Mouse (Mus musculus) embryo, embryonic 10.5 days (tissue): ENCODE results near the gene Il16.
A peak's percentile ranks its signal among the peaks of the same experiment; 100 is the strongest.

Experiments used
- DNase-seq: peaks from one replicate; pipeline ENCODE4 v3.0.0-alpha.2; 2015; ENCODE audit warnings: low spot score

Gene Il16

DNA sequence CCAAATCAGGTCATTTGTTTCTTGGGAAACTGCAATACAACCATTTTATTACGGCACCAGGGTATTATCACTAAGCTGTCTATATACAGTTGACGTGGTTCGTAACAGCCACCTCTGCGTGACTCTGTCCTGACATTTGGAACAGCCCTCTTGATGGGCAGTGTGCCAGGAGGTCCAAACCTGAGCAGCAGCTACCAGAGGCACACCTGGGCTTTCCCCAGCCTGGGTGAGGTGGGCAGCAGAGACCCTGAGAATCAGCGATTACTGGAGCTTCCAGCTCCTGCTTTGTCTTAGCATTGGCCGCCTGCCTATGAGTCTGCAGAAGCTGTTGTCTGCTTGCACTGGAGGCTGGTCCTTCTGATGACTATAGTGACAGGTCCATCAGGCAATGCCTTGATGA is 101.9 kb downstream of the Il16 start:
- DNase-seq, result no peak

DNA sequence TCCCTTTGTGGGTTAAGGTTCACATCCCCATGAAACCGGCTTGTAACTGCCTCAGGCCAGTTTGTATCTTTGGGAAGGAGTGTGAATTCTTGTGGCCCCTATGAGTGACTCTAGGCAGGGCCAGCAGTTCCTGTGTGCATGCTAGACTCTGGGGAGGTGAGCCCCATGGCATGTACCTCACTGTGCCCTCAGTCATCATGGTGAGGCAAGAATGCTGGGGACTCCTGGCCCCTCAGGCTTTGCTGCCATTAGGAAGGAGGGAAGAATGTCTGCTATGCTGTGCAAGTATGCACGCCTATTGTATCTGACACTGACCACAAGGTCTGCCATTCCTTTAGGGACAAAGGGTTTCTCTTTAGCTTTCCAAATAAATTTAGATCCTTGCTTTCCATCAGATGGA is 104.4 kb downstream of the Il16 start:
- DNase-seq, result peak; percentile 8

GRCm38 (mm10) chr7:83640581-83640980 is 104.9 kb downstream of the Il16 start:
- no peak for DNase-seq

GRCm38 (mm10) chr7:83639084-83639483 is 106.4 kb downstream of the Il16 start:
- DNase-seq, result no peak

GRCm38 (mm10) chr7:83637781-83638583 is 107.5 kb downstream of the Il16 start:
- DNase-seq, result no peak

DNA sequence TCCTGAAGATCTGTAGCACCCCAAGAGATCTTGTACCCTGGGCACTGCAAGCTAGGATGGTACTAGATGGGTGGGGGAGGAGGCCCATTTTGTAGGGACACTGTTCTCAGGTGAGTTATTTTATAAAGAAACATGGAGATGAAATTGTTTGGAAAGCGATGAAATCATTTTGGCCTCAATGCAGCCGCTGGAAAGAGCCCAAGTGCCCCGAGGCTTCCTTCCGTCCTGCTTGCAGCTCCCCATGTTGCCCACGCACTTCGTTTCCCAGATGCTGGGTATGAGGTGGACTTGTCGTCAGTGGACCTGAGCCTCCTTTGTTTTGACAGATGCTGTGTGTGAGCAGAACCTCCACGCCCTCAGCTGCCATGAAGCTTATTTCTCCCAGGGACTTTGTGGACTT is 109.1 kb downstream of the Il16 start:
- no peak for DNase-seq

DNA sequence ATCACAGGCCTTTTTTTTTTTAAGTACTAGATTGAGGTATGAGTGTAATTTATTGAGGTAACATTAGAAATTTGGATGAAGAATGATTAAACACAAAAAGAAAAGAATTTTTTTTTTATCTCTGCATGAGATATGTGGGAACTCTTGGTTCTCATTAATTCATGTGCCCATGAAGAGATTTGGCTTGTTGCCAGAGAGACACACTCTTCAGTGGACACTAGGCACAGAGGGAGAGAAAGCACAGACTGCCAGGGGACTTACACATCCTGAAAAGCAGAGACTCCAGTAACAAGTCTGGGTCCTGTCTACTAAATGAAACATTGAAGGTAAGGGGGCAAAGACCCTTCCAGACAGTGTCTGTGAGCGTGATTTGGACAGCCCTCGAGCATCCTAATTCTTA is 109.8 kb downstream of the Il16 start:
- no peak for DNase-seq

- no peak for DNase-seq
Measured at GRCm38 (mm10) chr7:83633856-83634255, 111.7 kb downstream of the Il16 start.

- DNase-seq, result no peak
Measured at GRCm38 (mm10) chr7:83632682-83633120, 112.8 kb downstream of the Il16 start.

GRCm38 (mm10) chr7:83631828-83632681 is 113.5 kb downstream of the Il16 start, which contains the start of gene Stard5:
Gene Stard5, plus strand, starts transcription at chr7:83631959.
- peak; percentile 96 for DNase-seq

GRCm38 (mm10) chr7:83631073-83631827 is 114.3 kb downstream of the Il16 start:
- DNase-seq, result no peak

DNA sequence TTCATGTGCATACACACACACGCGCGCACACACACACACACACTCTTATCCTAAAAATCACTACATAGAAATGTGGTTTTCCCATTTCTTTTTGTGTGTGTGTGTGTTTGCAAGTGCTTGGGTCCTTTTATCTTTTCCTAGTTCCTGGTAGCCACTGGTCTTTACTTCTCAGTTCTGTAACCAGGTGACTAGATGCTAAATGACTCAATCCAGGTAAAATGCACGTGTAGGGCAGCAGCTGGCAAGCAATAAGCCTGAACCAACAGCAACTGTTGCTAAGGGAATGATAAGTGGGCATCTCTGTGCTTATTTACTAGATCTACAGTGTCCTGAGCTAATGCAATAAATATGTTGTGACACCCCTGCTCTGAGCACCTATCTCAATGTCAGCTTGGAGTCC is 118.2 kb downstream of the Il16 start:
- no peak for DNase-seq

GRCm38 (mm10) chr7:83626557-83627257 is 118.8 kb downstream of the Il16 start:
- DNase-seq, result no peak

- no peak for DNase-seq
Measured at GRCm38 (mm10) chr7:83624065-83624464, 121.5 kb downstream of the Il16 start.

DNA sequence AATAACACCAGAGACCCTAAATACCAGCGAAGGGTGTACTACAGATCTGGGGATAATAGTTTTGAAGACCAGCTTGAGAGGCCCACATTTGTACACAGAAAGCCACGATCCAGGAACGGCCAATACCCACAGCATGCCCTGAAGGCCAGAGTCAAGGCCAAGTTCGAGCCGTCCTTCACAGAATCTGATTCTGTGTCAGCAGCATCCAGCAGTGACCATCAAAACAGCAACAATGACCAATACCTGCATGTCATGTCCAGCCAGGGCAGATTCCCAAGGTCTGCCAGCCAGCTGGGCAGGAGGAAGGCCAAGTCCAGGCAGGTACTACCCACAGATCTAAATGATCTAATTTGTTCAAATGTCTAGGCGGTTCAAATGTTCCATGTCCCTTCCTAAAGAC is 122.9 kb downstream of the Il16 start:
- no peak for DNase-seq

GRCm38 (mm10) chr7:83618709-83619108 is 126.8 kb downstream of the Il16 start:
- DNase-seq, result no peak

- no peak for DNase-seq
Measured at GRCm38 (mm10) chr7:83616268-83616667, 129.3 kb downstream of the Il16 start.

DNA sequence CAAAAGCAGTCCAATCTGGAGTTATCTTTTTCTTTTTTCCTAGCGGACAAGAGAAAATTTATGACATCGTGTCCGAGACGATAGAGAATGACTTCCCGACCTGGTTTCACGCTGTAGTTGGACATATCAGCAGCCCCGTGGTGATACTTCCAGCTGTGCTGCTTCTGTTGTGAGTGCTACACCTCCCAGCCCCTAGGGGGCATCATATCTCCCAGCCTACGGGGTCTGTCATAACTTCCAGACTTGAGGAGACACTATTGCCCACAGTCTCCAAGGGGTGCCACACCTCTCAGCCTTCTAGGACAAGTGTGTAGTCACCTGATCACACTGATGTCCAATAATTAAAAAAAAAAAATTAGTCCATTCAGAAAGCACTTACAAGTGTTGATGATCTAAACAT is 129.7 kb downstream of the Il16 start:
- no peak for DNase-seq

GRCm38 (mm10) chr7:83615272-83615671 is 130.3 kb downstream of the Il16 start:
- DNase-seq, result no peak

DNA sequence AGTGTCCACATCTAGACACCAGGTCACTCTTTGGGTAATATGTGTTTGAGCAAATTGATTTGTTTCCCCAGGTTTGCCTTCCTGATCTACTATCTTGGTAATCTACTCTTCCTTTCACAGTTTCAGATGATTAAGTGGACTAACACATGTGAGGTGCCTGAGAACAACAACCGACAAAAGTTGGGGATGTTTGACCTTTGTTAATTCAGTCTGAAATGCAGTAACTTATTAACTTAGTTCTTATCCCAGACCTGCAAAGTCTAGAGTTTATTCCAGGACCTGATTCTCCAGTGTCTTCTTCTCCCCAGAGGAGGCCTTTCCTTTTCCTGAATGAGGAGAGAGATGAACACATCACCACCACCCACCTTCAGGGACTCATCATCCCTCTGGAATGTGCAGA is 133.6 kb downstream of the Il16 start:
- DNase-seq, result no peak

DNA sequence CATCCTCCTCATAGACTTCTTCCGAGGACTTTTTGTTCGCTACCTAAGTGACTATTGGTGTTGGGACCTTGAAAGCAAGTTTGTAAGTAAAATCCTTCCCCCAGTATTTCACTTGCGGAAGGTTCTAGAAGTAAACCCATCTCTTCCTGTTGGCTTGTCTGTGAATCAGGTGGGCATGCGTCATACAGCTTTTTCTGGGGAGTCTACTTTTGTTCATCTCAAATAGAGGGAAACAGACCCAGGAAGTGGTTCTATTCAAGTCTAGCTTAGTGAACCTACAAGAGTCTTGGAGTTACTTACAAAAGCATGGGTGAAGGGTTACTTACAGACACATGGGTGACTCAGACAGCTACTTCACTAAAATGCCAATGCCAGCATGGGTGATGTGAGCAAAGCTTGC is 135.6 kb downstream of the Il16 start:
- DNase-seq, result no peak

- no peak for DNase-seq
Measured at GRCm38 (mm10) chr7:83606796-83607195, 138.7 kb downstream of the Il16 start.
